Mouse (Mus musculus): ENCODE measurements around the gene Ccdc120. TPM values are rescaled to one million over a fixed set of nuclear protein-coding genes. Genes with fewer than 3 reads are reported as not detected.
A peak's percentile ranks its signal among the peaks of the same experiment; 100 is the strongest.

Gene Ccdc120
- polyA plus RNA-seq (2012; ENCODE audit: insufficient read depth, insufficient read length, missing spikeins), result 0.75 and 1.9 TPM in 2 replicates

GRCm38 (mm10) chrX:7750432-7751116, at the start of gene Ccdc120:
Gene Ccdc120 (minus strand): TSS chrX:7750905.
- TF ChIP-seq CTCF (IDR thresholded peaks at IDR 0.05; ENCODE audit: low read depth, low read length), result no peak
- TF ChIP-seq POLR2A (IDR thresholded peaks at IDR 0.05; ENCODE audit: borderline replicate concordance, low read depth, low read length), result no peak
- peak within 1 kb of the TSS; percentile 71 for H3K4me3 ChIP-seq (ENCODE audit: insufficient read depth, low read length)
- no peak within 1 kb of the TSS for H3K27ac ChIP-seq (ENCODE audit: insufficient read depth, low read depth, low read length)
- H3K4me1 ChIP-seq (ENCODE audit: control insufficient read depth, insufficient read depth, low read length), result peaks cover 2% of the 10 kb centered on the region; the same call in 1 of the 2 replicates

- H3K4me3 ChIP-seq (ENCODE audit: insufficient read depth, low read length), result no peak overlapping the region
Observed at GRCm38 (mm10) chrX:7797327-7797726, 46.6 kb upstream of the Ccdc120 start.

GRCm38 (mm10) chrX:7795016-7795415, 44.3 kb upstream of the Ccdc120 start:
- Histone ChIP-seq H3K4me1 (ENCODE audit: control insufficient read depth, insufficient read depth, low read length) (peaks cover 12% of the 10 kb centered on the region), H3K4me3 (ENCODE audit: insufficient read depth, low read length) (no peak overlapping the region), H3K27ac (ENCODE audit: insufficient read depth, low read depth, low read length) (no peak overlapping the region)
- no peak for TF ChIP-seq POLR2A (IDR thresholded peaks at IDR 0.05; ENCODE audit: borderline replicate concordance, low read depth, low read length)
- TF ChIP-seq CTCF (IDR thresholded peaks at IDR 0.05; ENCODE audit: low read depth, low read length), result no peak

More at GRCm38 (mm10) chrX:7797327-7797726, 46.6 kb upstream of the Ccdc120 start:
- no peak overlapping the region for H3K27ac ChIP-seq (ENCODE audit: insufficient read depth, low read depth, low read length)
- H3K4me1 ChIP-seq (ENCODE audit: control insufficient read depth, insufficient read depth, low read length), result peaks cover 21% of the 10 kb centered on the region
- no peak for TF ChIP-seq POLR2A (IDR thresholded peaks at IDR 0.05; ENCODE audit: borderline replicate concordance, low read depth, low read length)
- no peak for TF ChIP-seq CTCF (IDR thresholded peaks at IDR 0.05; ENCODE audit: low read depth, low read length)

- Histone ChIP-seq H3K27ac (ENCODE audit: insufficient read depth, low read depth, low read length) (no peak overlapping the region), H3K4me3 (ENCODE audit: insufficient read depth, low read length) (no peak overlapping the region), H3K4me1 (ENCODE audit: control insufficient read depth, insufficient read depth, low read length) (peaks cover 12% of the 10 kb centered on the region)
- no peak for TF ChIP-seq CTCF (IDR thresholded peaks at IDR 0.05; ENCODE audit: low read depth, low read length)
- no peak for TF ChIP-seq POLR2A (IDR thresholded peaks at IDR 0.05; ENCODE audit: borderline replicate concordance, low read depth, low read length)
Observed at GRCm38 (mm10) chrX:7793361-7793760, 42.7 kb upstream of the Ccdc120 start.

GRCm38 (mm10) chrX:7790309-7790708, 39.6 kb upstream of the Ccdc120 start:
- Histone ChIP-seq H3K4me3 (ENCODE audit: insufficient read depth, low read length) (peak overlapping the region; percentile 64), H3K27ac (ENCODE audit: insufficient read depth, low read depth, low read length) (peak overlapping the region; percentile 42), H3K4me1 (ENCODE audit: control insufficient read depth, insufficient read depth, low read length) (peaks cover 12% of the 10 kb centered on the region)
- TF ChIP-seq POLR2A (IDR thresholded peaks at IDR 0.05; ENCODE audit: borderline replicate concordance, low read depth, low read length) (no peak), CTCF (IDR thresholded peaks at IDR 0.05; ENCODE audit: low read depth, low read length) (no peak)

GRCm38 (mm10) chrX:7789542-7790136, 38.9 kb upstream of the Ccdc120 start, which contains the start of gene Gripap1:
Gene Gripap1 (plus strand): TSS chrX:7789765.
- Histone ChIP-seq H3K4me1 (ENCODE audit: control insufficient read depth, insufficient read depth, low read length) (peaks cover 12% of the 10 kb centered on the region), H3K27ac (ENCODE audit: insufficient read depth, low read depth, low read length) (peak within 1 kb of the TSS; percentile 42), H3K4me3 (ENCODE audit: insufficient read depth, low read length) (peak within 1 kb of the TSS; percentile 64)
- TF ChIP-seq CTCF (IDR thresholded peaks at IDR 0.05; ENCODE audit: low read depth, low read length) (no peak), POLR2A (IDR thresholded peaks at IDR 0.05; ENCODE audit: borderline replicate concordance, low read depth, low read length) (no peak)

GRCm38 (mm10) chrX:7782603-7783092, 31.9 kb upstream of the Ccdc120 start:
- TF ChIP-seq POLR2A (IDR thresholded peaks at IDR 0.05; ENCODE audit: borderline replicate concordance, low read depth, low read length) (no peak), CTCF (IDR thresholded peaks at IDR 0.05; ENCODE audit: low read depth, low read length) (no peak)
- no peaks in the 10 kb centered on the region for H3K4me1 ChIP-seq (ENCODE audit: control insufficient read depth, insufficient read depth, low read length)
- no peak overlapping the region for H3K4me3 ChIP-seq (ENCODE audit: insufficient read depth, low read length)
- H3K27ac ChIP-seq (ENCODE audit: insufficient read depth, low read depth, low read length), result no peak overlapping the region

- Histone ChIP-seq H3K27ac (ENCODE audit: insufficient read depth, low read depth, low read length) (no peak overlapping the region), H3K4me1 (ENCODE audit: control insufficient read depth, insufficient read depth, low read length) (peaks cover 3% of the 10 kb centered on the region), H3K4me3 (ENCODE audit: insufficient read depth, low read length) (no peak overlapping the region)
- TF ChIP-seq POLR2A (IDR thresholded peaks at IDR 0.05; ENCODE audit: borderline replicate concordance, low read depth, low read length) (no peak), CTCF (IDR thresholded peaks at IDR 0.05; ENCODE audit: low read depth, low read length) (no peak)
Observed at GRCm38 (mm10) chrX:7779294-7779693, 28.6 kb upstream of the Ccdc120 start.

GRCm38 (mm10) chrX:7778450-7779244, 27.9 kb upstream of the Ccdc120 start:
- Histone ChIP-seq H3K4me1 (ENCODE audit: control insufficient read depth, insufficient read depth, low read length) (peaks cover 3% of the 10 kb centered on the region), H3K4me3 (ENCODE audit: insufficient read depth, low read length) (no peak overlapping the region), H3K27ac (ENCODE audit: insufficient read depth, low read depth, low read length) (no peak overlapping the region)
- no peak for TF ChIP-seq CTCF (IDR thresholded peaks at IDR 0.05; ENCODE audit: low read depth, low read length)
- TF ChIP-seq POLR2A (IDR thresholded peaks at IDR 0.05; ENCODE audit: borderline replicate concordance, low read depth, low read length), result no peak

Measured in bone marrow macrophage, adult 2 months (primary cell).